Mouse (Mus musculus) layer of hippocampus, postnatal 10 days (tissue): ENCODE measurements around the gene 4930544G11Rik. TPM values are rescaled to one million over a fixed set of nuclear protein-coding genes. Genes with fewer than 3 reads are reported as not detected.

ENCODE experiments used
- DNase-seq, 2 experiments: peaks; one replicate each; pipeline ENCODE4 v3.0.0; 2021; ENCODE audit warnings: low spot score in 2 of 2
- long read RNA-seq: library from polyadenylated mRNA; stranded (forward); transcript quantifications from one replicate; pipeline ENCODE4 v2.0.0, GENCODE M21; 2023
- total RNA-seq, 2 experiments: library from RNA; stranded (reverse); gene quantifications; 2 replicates each; pipeline ENCODE4 v1.2.3; 2021

4930544G11Rik gene
- total RNA-seq, result not detected
- long read RNA-seq, result 0 reads

- DNase-seq, result no peak
These were observed at the start of gene 4930544G11Rik for GRCm38 (mm10) chr6:65952309-65952708. Gene 4930544G11Rik (plus strand): TSS chr6:65952609.

GRCm38 (mm10) chr6:65906657-65907182, 45.7 kb upstream of the 4930544G11Rik start:
- DNase-seq, result no peak

GRCm38 (mm10) chr6:65915421-65915820, 37.0 kb upstream of the 4930544G11Rik start:
- DNase-seq, result no peak

GRCm38 (mm10) chr6:65921703-65922102, 30.7 kb upstream of the 4930544G11Rik start:
- no peak for DNase-seq

GRCm38 (mm10) chr6:65923501-65924084, 28.8 kb upstream of the 4930544G11Rik start:
- no peak for DNase-seq

GRCm38 (mm10) chr6:65925737-65926333, 26.6 kb upstream of the 4930544G11Rik start:
- DNase-seq, result no peak

- no peak for DNase-seq
These were observed 21.9 kb upstream of the 4930544G11Rik start for GRCm38 (mm10) chr6:65930523-65930922.

GRCm38 (mm10) chr6:65932776-65933175, 19.6 kb upstream of the 4930544G11Rik start:
- no peak for DNase-seq

GRCm38 (mm10) chr6:65933177-65933576, 19.2 kb upstream of the 4930544G11Rik start:
- DNase-seq, result no peak

- no peak for DNase-seq
These were observed 16.7 kb upstream of the 4930544G11Rik start for GRCm38 (mm10) chr6:65935566-65936281.

- no peak for DNase-seq
These were observed 1.9 kb upstream of the 4930544G11Rik start for GRCm38 (mm10) chr6:65950492-65950891.

GRCm38 (mm10) chr6:65969386-65970111, 17.1 kb downstream of the 4930544G11Rik start:
- DNase-seq, result no peak

- no peak for DNase-seq
These were observed 18.0 kb downstream of the 4930544G11Rik start for GRCm38 (mm10) chr6:65970410-65970809.

- no peak for DNase-seq
These were observed 39.7 kb downstream of the 4930544G11Rik start for GRCm38 (mm10) chr6:65992081-65992480.

GRCm38 (mm10) chr6:65998343-65998742, 45.9 kb downstream of the 4930544G11Rik start:
- DNase-seq, result no peak

Other genes with a start within 250 kb of the 4930544G11Rik start
- gene Prdm5, start 173.6 kb upstream of the 4930544G11Rik start, total RNA-seq, result 10 to 100 TPM in 1 of 2 experiments, 1 to 10 TPM in 1; 9.5 to 10.2 TPM